ENCODE assay signal across 9 mouse cellular contexts in the genomic region with DNA sequence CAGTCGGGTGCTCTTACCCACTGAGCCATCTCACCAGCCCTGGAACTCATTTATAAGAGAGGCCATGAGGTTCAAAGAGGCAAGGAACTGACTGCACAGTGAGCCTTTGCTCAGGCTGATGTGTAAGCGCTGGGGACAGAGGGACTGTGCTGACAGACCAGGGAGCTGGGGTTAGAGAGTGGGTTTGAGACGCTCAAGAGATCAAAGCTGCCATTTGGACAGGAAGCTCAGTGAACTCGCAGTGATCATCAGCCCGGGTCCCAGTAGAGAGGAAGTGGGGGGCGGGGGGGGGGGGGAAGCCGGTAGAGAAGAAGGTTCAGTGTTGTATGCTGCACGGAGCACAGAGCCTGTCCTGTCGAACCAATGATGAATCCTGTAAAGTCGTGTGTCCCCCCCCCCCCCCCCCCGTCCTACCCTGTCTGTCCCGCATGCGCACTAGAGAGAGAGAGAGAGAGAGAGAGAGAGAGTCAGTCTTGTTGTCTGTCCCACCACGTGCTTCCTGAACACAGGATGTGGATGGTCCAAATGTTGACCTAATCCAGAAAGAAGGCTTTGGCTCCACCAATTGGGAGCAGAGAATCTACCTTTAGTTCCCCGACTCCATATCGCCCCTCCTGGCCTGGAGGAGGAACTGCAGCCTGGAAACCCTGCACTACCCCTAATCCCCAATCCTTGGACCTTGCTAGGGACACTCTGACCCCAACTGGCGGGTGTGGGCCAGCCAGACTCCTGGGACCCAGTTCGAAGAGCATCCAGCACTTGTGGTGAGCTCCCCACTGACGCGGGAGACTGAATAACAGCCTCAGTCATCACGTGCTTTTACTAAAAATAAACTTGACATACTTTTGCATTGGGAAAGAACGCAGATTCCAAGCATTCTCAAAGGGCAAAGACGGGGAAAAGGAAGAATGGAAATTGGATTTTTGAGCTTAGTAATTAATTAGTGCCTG. TPM values are rescaled to one million over a fixed set of nuclear protein-coding genes. Genes with fewer than 3 reads are reported as not detected.
A peak's percentile ranks its signal among the peaks of the same experiment; 100 is the strongest.
DNase-seq lines count a peak whose midpoint lies in the region; ATAC-seq and TF ChIP-seq lines count a peak whose summit lies in the region.
"Had no signal": no experiment of that assay in that cellular context is flagged by ENCODE, and none has a peak within 500 bp of the region (broad histone marks: within the 10 kb centered on the region; RNA-seq: fewer than 3 reads in every experiment).

No protein-coding gene starts in this region.

- peaks cover 52% of the 10 kb centered on the region for H3K27me3 ChIP-seq in G1E (ENCODE audit: insufficient read depth, low read length)
- H3K27me3 ChIP-seq in heart, embryonic 11.5 days (ENCODE audit: control insufficient read depth, insufficient read depth, low read length), result peaks cover 3% of the 10 kb centered on the region; the same call in 1 of the 2 replicates
- H3K27me3 ChIP-seq in liver, embryonic 14.5 days (ENCODE audit: control insufficient read depth, insufficient read depth, low read length), result no peaks in the 10 kb centered on the region
- no peaks in the 10 kb centered on the region for H3K27me3 ChIP-seq in splenic B cell, adult 2 months (ENCODE audit: control insufficient read depth, insufficient read depth, low read length, poor library complexity, severe bottlenecking)
- no peaks in the 10 kb centered on the region for H3K27me3 ChIP-seq in hindbrain, embryonic 14.5 days (ENCODE audit: control insufficient read depth, insufficient read depth, low read length)

- H3K9ac ChIP-seq in heart, embryonic 11.5 days (ENCODE audit: low read depth, low read length), result no peak overlapping the region
- no peak overlapping the region for H3K9ac ChIP-seq in liver, embryonic 14.5 days (replicated peaks)
- no peak overlapping the region for H3K9ac ChIP-seq in hindbrain, embryonic 14.5 days

- WGBS in heart, embryonic 11.5 days (ENCODE audit: insufficient replicate concordance), result 67% methylated on average over 21 of the region's 23 CpGs
- WGBS in liver, embryonic 14.5 days (ENCODE audit: insufficient replicate concordance), result 46% methylated on average over 18 of the region's 23 CpGs
- WGBS in hindbrain, embryonic 14.5 days, result 80% methylated on average over 20 of the region's 23 CpGs

- peak; percentile 38 for TF ChIP-seq CTCF in G1E (IDR thresholded peaks at IDR 0.05; ENCODE audit: low read depth, low read length)
- peak; percentile 84 for TF ChIP-seq CTCF in liver, embryonic 14.5 days (IDR thresholded peaks at IDR 0.05; ENCODE audit: low read depth)

- H3K9me3 ChIP-seq in G1E (replicated peaks), result peaks cover 3% of the 10 kb centered on the region
- no peaks in the 10 kb centered on the region for H3K9me3 ChIP-seq in heart, embryonic 11.5 days (replicated peaks; ENCODE audit: control insufficient read depth, low read length)
- H3K9me3 ChIP-seq in liver, embryonic 14.5 days (ENCODE audit: control insufficient read depth, low read length), result no peaks in the 10 kb centered on the region
- H3K9me3 ChIP-seq in hindbrain, embryonic 14.5 days (ENCODE audit: control insufficient read depth, low read length), result no peaks in the 10 kb centered on the region

- peak; percentile 76 for DNase-seq in CD4-positive, CD25-positive, alpha-beta regulatory T cell, adult 2 months (ENCODE audit: low read depth, low spot score)
- no peak for DNase-seq in G1E (ENCODE audit: low spot score)
- no peak for DNase-seq in liver, embryonic 14.5 days (ENCODE audit: low read depth in 3 of 3, low spot score in 3 of 3)
- DNase-seq in splenic B cell, adult 2 months (ENCODE audit: low read depth, low spot score), result peak; percentile 72
- no peak for DNase-seq in right cerebral cortex, adult 18-20 months
- DNase-seq in right cerebral cortex, postnatal 36 days (ENCODE audit: low spot score in 2 of 2), result no peak
- DNase-seq in hindbrain, embryonic 14.5 days (ENCODE audit: low spot score), result no peak

- no peaks in the 10 kb centered on the region for H3K36me3 ChIP-seq in G1E (replicated peaks)
- H3K36me3 ChIP-seq in heart, embryonic 11.5 days (ENCODE audit: control insufficient read depth, insufficient read depth, low read length), result no peaks in the 10 kb centered on the region
- no peaks in the 10 kb centered on the region for H3K36me3 ChIP-seq in liver, embryonic 14.5 days (replicated peaks; ENCODE audit: control insufficient read depth, insufficient read depth, low read depth)
- H3K36me3 ChIP-seq in splenic B cell, adult 2 months (ENCODE audit: control insufficient read depth, insufficient read depth, low read length, poor library complexity, severe bottlenecking), result no peaks in the 10 kb centered on the region
- H3K36me3 ChIP-seq in hindbrain, embryonic 14.5 days (replicated peaks; ENCODE audit: control insufficient read depth, insufficient read depth), result no peaks in the 10 kb centered on the region

- peaks cover 64% of the 10 kb centered on the region for H3K4me1 ChIP-seq in G1E (ENCODE audit: insufficient read depth, low read depth, low read length)
- H3K4me1 ChIP-seq in heart, embryonic 11.5 days (ENCODE audit: control insufficient read depth, insufficient read depth, low read length), result peaks cover 4% of the 10 kb centered on the region
- peaks cover 0 to 10% of the 10 kb centered on the region in 2 experiments; a peak in 2 of 4 replicates for H3K4me1 ChIP-seq in liver, embryonic 14.5 days (replicated peaks; ENCODE audit: control insufficient read depth in 2 of 2, insufficient read depth in 2 of 2, low read length in 1 of 2)
- H3K4me1 ChIP-seq in hindbrain, embryonic 14.5 days (replicated peaks; ENCODE audit: control insufficient read depth, insufficient read depth, low read length), result no peaks in the 10 kb centered on the region

- TF ChIP-seq EP300 in liver, embryonic 14.5 days (IDR thresholded peaks at IDR 0.05; ENCODE audit: low read depth), result no peak

- no peak overlapping the region for H3K4me2 ChIP-seq in heart, embryonic 11.5 days
- H3K4me2 ChIP-seq in liver, embryonic 14.5 days (ENCODE audit: low read depth), result no peak overlapping the region
- no peak overlapping the region for H3K4me2 ChIP-seq in hindbrain, embryonic 14.5 days (replicated peaks)

- no peak overlapping the region for H3K4me3 ChIP-seq in G1E (ENCODE audit: low read depth, low read length)
- H3K4me3 ChIP-seq in heart, embryonic 11.5 days (ENCODE audit: low read depth, low read length), result no peak overlapping the region
- no peak overlapping the region for H3K4me3 ChIP-seq in liver, embryonic 14.5 days (ENCODE audit: insufficient read depth in 1 of 2, low read depth in 2 of 2, low read length in 2 of 2)
- H3K4me3 ChIP-seq in hindbrain, embryonic 14.5 days (replicated peaks; ENCODE audit: low read length), result no peak overlapping the region

- peak overlapping the region; percentile 10; the same call in 1 of the 2 replicates for H3K27ac ChIP-seq in heart, embryonic 11.5 days (ENCODE audit: low read depth, low read length)
- no peak overlapping the region for H3K27ac ChIP-seq in liver, embryonic 14.5 days
- H3K27ac ChIP-seq in hindbrain, embryonic 14.5 days, result no peak overlapping the region

- no peak for ATAC-seq in G1E (ENCODE audit: extremely low read depth, insufficient number of reproducible peaks, low FRiP score, poor library complexity, severe bottlenecking)
- no peak for ATAC-seq in heart, embryonic 11.5 days (replicated peaks; ENCODE audit: insufficient number of reproducible peaks, low FRiP score, low TSS enrichment)
- ATAC-seq in liver, embryonic 14.5 days (ENCODE audit: insufficient read depth), result no peak
- no peak for ATAC-seq in hindbrain, embryonic 14.5 days (ENCODE audit: low FRiP score)

RNA-seq across cellular contexts. Expression of a gene that starts 23.5 kb away (rescaled TPM):
- total RNA-seq in G1E (2014; fragmentation: Nextera tagmentation) (14.1 and 20.1 TPM in 2 replicates), G1E (2017) (17.5 and 18.3 TPM in 2 replicates)
- 36.9 and 38.8 TPM in 2 replicates for polyA plus RNA-seq in G1E (2012)
- 38.2 and 38.7 TPM in 2 replicates for polyA plus RNA-seq in heart, embryonic 11.5 days (2014; fragmentation: Nextera tagmentation; extraction: Ambion mirVana)
- polyA plus RNA-seq in liver, embryonic 14.5 days (2012; rRNA removed), result 14.6 and 15.1 TPM in 2 replicates
- polyA plus RNA-seq in liver, embryonic 14.5 days (2014; fragmentation: Nextera tagmentation; extraction: Ambion mirVana), result 12.3 and 12.4 TPM in 2 replicates
- 33.9 and 37.5 TPM in 2 replicates for polyA plus RNA-seq in hindbrain, embryonic 14.5 days (2014; fragmentation: Nextera tagmentation; extraction: Ambion mirVana)

RNA-seq across cellular contexts. Expression of a gene that starts 24.4 kb away (rescaled TPM):
- total RNA-seq in G1E (2014; fragmentation: Nextera tagmentation) (10.5 and 12.5 TPM in 2 replicates), G1E (2017) (12.9 and 33.6 TPM in 2 replicates)
- polyA plus RNA-seq in G1E (2012), result 61.6 and 87.9 TPM in 2 replicates
- 8.0 and 8.2 TPM in 2 replicates for polyA plus RNA-seq in heart, embryonic 11.5 days (2014; fragmentation: Nextera tagmentation; extraction: Ambion mirVana)
- 5.4 and 17.2 TPM in 2 replicates for polyA plus RNA-seq in liver, embryonic 14.5 days (2012; rRNA removed)
- 12.8 and 13.2 TPM in 2 replicates for polyA plus RNA-seq in liver, embryonic 14.5 days (2014; fragmentation: Nextera tagmentation; extraction: Ambion mirVana)
- polyA plus RNA-seq in hindbrain, embryonic 14.5 days (2014; fragmentation: Nextera tagmentation; extraction: Ambion mirVana), result 3.5 and 3.6 TPM in 2 replicates

RNA-seq across cellular contexts. Expression of a gene that starts 51.9 kb away (rescaled TPM):
- total RNA-seq in G1E (2014; fragmentation: Nextera tagmentation) (6.2 and 8.1 TPM in 2 replicates), G1E (2017) (0.11 TPM in 1 of 2 replicates, not detected in the other)
- not detected in 2 replicates for polyA plus RNA-seq in G1E (2012)
- 1.9 and 5.2 TPM in 2 replicates for polyA plus RNA-seq in heart, embryonic 11.5 days (2014; fragmentation: Nextera tagmentation; extraction: Ambion mirVana)
- polyA plus RNA-seq in liver, embryonic 14.5 days (2012; rRNA removed), result not detected in 2 replicates
- polyA plus RNA-seq in liver, embryonic 14.5 days (2014; fragmentation: Nextera tagmentation; extraction: Ambion mirVana), result 0.96 and 2.1 TPM in 2 replicates
- polyA plus RNA-seq in hindbrain, embryonic 14.5 days (2014; fragmentation: Nextera tagmentation; extraction: Ambion mirVana), result 15.5 and 19.8 TPM in 2 replicates
- polyA plus RNA-seq: large intestine, adult 2 months had no signal

Comparison
In these comparisons a context has a peak if more than half of its experiments do, and no peak if none do; other contexts are left out.
1. DNase-seq: peak in CD4-positive, CD25-positive, alpha-beta regulatory T cell, adult 2 months (single experiment) and splenic B cell, adult 2 months (single experiment); none in G1E (single experiment), liver, embryonic 14.5 days (0 of 3), right cerebral cortex, adult 18-20 months (single experiment), right cerebral cortex, postnatal 36 days (0 of 2) and hindbrain, embryonic 14.5 days (single experiment).